Mouse (Mus musculus) lung, postnatal 0 days (tissue): ENCODE data around the gene Ciapin1.

Experiments used
- CTCF ChIP-seq: IDR thresholded peaks from 2 replicates; pipeline ENCODE4 v1.5.1; 2016; ENCODE audit warnings: antibody characterized with exemption, mild to moderate bottlenecking
- EP300 ChIP-seq: IDR thresholded peaks from 2 replicates; pipeline ENCODE4 v1.6.1; 2016; ENCODE audit warnings: antibody characterized with exemption, mild to moderate bottlenecking, control low read depth

DNA sequence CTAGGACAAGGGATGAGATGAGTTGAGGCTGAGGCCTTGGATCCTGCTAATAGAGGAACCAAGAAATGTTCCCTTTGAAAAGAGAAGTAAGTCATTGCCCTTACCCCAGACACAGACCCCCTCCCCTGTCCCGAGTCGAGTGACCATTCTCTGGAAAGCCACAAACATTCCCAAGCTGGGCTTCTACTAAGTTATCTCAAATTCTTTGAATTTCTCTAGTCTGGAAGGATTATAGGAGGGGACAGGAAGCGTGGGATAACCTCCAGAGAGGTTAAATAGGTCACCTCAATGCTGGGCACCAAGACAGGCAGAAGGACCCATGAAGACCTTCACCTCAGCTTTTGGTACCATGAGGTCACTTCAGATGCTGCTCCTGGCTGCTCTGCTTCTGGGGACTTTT lies 28.0 kb downstream of the Ciapin1 start, which contains the start of gene Ccl17:
- TF ChIP-seq CTCF (no peak), EP300 (no peak)
